19 mouse cellular contexts compared by ENCODE assay signal in genomic region chr6:34938280-34938928, GRCm38 (mm10). TPM values are rescaled to one million over a fixed set of nuclear protein-coding genes. Genes with fewer than 3 reads are reported as not detected.
DNase-seq lines count a peak whose midpoint lies in the region; ATAC-seq and TF ChIP-seq lines count a peak whose summit lies in the region.
"Had no signal": no experiment of that assay in that cellular context is flagged by ENCODE, and none has a peak within 500 bp of the region (broad histone marks: within the 10 kb centered on the region; RNA-seq: fewer than 3 reads in every experiment).

No protein-coding gene starts in this region.

- TF ChIP-seq CTCF in thymus, adult 2 months (IDR thresholded peaks at IDR 0.05; ENCODE audit: borderline replicate concordance, control insufficient read depth, extremely low read depth, insufficient read depth, low read length, poor library complexity) = no peak
- no peak for TF ChIP-seq CTCF in layer of hippocampus, adult 2 months (conservative IDR thresholded peaks at IDR 0.05)

- H3K27ac ChIP-seq in thymus, adult 2 months (ENCODE audit: control insufficient read depth, insufficient read depth, low read length) = peak overlapping the region; percentile 70
- H3K27ac ChIP-seq in layer of hippocampus, adult 2 months = no peak overlapping the region
- H3K27ac ChIP-seq: embryonic facial prominence, embryonic 10.5 days; intestine, embryonic 15.5 days; stomach, embryonic 15.5 days had no signal

- no peak overlapping the region for H3K4me3 ChIP-seq in thymus, adult 2 months (ENCODE audit: control insufficient read depth, insufficient read depth, low read length)
- no peak overlapping the region for H3K4me3 ChIP-seq in layer of hippocampus, adult 2 months
- H3K4me3 ChIP-seq: embryonic facial prominence, embryonic 10.5 days; intestine, embryonic 15.5 days; stomach, embryonic 15.5 days had no signal

- peak; percentile 87 for ATAC-seq in activated CD4-positive, CD25-positive, alpha-beta regulatory T cell, adult 4 months
- ATAC-seq in inflammation-experienced regulatory T-cells, adult 6 months = peak; percentile 87
- ATAC-seq in erythroblast, adult 5-6 weeks (replicated peaks; ENCODE audit: low FRiP score, poor library complexity, severe bottlenecking) = no peak
- ATAC-seq: intestine, embryonic 15.5 days; lung, postnatal 0 days had no signal

- DNase-seq in thymus, adult 2 months = no peak
- no peak for DNase-seq in thymus, postnatal 25 days
- peak; percentile 48 for DNase-seq in splenic B cell, adult 2 months (ENCODE audit: low read depth, low spot score)
- no peak for DNase-seq in layer of hippocampus, adult 2 months (ENCODE audit: low spot score in 2 of 2)
- DNase-seq: adrenal gland, adult 8-10 months; cerebellum, postnatal 14 days; heart, postnatal 4 days; kidney, postnatal 25 days; left cerebral cortex, postnatal 4 days; right cerebral cortex, postnatal 4 days had no signal

- TF ChIP-seq POLR2A in thymus, adult 2 months (IDR thresholded peaks at IDR 0.05; ENCODE audit: control insufficient read depth, extremely low read depth, insufficient read depth, low read length, poor library complexity) = no peak

- peaks cover 56% of the 10 kb centered on the region for H3K4me1 ChIP-seq in thymus, adult 2 months (replicated peaks; ENCODE audit: control insufficient read depth, insufficient read depth, low read length)
- H3K4me1 ChIP-seq: intestine, embryonic 15.5 days; stomach, embryonic 15.5 days had no signal

- no peaks in the 10 kb centered on the region for H3K36me3 ChIP-seq in thymus, adult 2 months (ENCODE audit: control insufficient read depth, insufficient read depth, low read length)
- H3K36me3 ChIP-seq in splenic B cell, adult 2 months (ENCODE audit: control insufficient read depth, insufficient read depth, low read length, poor library complexity, severe bottlenecking) = no peaks in the 10 kb centered on the region
- H3K36me3 ChIP-seq: embryonic facial prominence, embryonic 10.5 days; intestine, embryonic 15.5 days; stomach, embryonic 15.5 days had no signal

- WGBS in thymus, adult 2 months = 35% methylated on average over 7 of the region's 7 CpGs

- H3K27me3 ChIP-seq in thymus, adult 2 months (ENCODE audit: control insufficient read depth, insufficient read depth, low read length) = no peaks in the 10 kb centered on the region
- H3K27me3 ChIP-seq in splenic B cell, adult 2 months (ENCODE audit: control insufficient read depth, insufficient read depth, low read length, poor library complexity, severe bottlenecking) = no peaks in the 10 kb centered on the region
- H3K27me3 ChIP-seq: intestine, embryonic 15.5 days; stomach, embryonic 15.5 days had no signal

RNA-seq across cellular contexts. Expression of gene Stra8, which starts 18.4 kb away (rescaled TPM):
- 0.10 and 0.40 TPM in 2 replicates for polyA plus RNA-seq in thymus, adult 2 months (2012; rRNA removed)
- polyA plus RNA-seq in activated CD4-positive, CD25-positive, alpha-beta regulatory T cell, adult 4 months (2017; shearing (Covaris generic)) = under 1 TPM in 1 of 2 experiments, not detected in 1; 0.28 TPM
- not detected for polyA plus RNA-seq in inflammation-experienced regulatory T-cells, adult 6 months (2017; shearing (Covaris generic))
- total RNA-seq in layer of hippocampus, adult 2 months (2021) = not detected
- not detected in 2 replicates for total RNA-seq in erythroblast, adult 5-6 weeks (2015; ENCODE audit: low replicate concordance)
- not detected in 2 replicates for total RNA-seq in erythroblast, adult 5-6 weeks (2017; ENCODE audit: low replicate concordance)
- total RNA-seq: adrenal gland, adult 8-10 months; heart, postnatal 4 days; layer of hippocampus, postnatal 14 days; left cerebral cortex, postnatal 4 days had no signal
- polyA plus RNA-seq: intestine, embryonic 15.5 days; midbrain, embryonic 11.5 days; stomach, embryonic 15.5 days had no signal

RNA-seq across cellular contexts. Expression of gene Wdr91, which starts 27.7 kb away (rescaled TPM):
- 58.4 and 60.2 TPM in 2 replicates for polyA plus RNA-seq in thymus, adult 2 months (2012; rRNA removed)
- polyA plus RNA-seq in activated CD4-positive, CD25-positive, alpha-beta regulatory T cell, adult 4 months (2017; shearing (Covaris generic)) = 10 to 100 TPM; 17.8 to 22.1 TPM
- 10 to 100 TPM; 15.2 to 23.5 (median 19.1) TPM for polyA plus RNA-seq in inflammation-experienced regulatory T-cells, adult 6 months (2017; shearing (Covaris generic))
- 10 to 100 TPM; 34.9 to 37.9 TPM for total RNA-seq in layer of hippocampus, adult 2 months (2021)
- 35.7 and 37.4 TPM in 2 replicates for total RNA-seq in erythroblast, adult 5-6 weeks (2015; ENCODE audit: low replicate concordance)
- 53.2 and 72.1 TPM in 2 replicates for total RNA-seq in erythroblast, adult 5-6 weeks (2017; ENCODE audit: low replicate concordance)

RNA-seq across cellular contexts. Expression of gene Slc23a4, which starts 49.8 kb away (rescaled TPM):
- 8.1 and 11.1 TPM in 2 replicates for polyA plus RNA-seq in thymus, adult 2 months (2012; rRNA removed)
- under 1 TPM; 0.43 to 0.63 TPM for polyA plus RNA-seq in activated CD4-positive, CD25-positive, alpha-beta regulatory T cell, adult 4 months (2017; shearing (Covaris generic))
- under 1 TPM in 1 of 3 experiments, not detected in 2; 0.59 TPM for polyA plus RNA-seq in inflammation-experienced regulatory T-cells, adult 6 months (2017; shearing (Covaris generic))
- 1 to 10 TPM in 1 of 2 experiments, under 1 TPM in 1; 0.88 to 1.2 TPM for total RNA-seq in layer of hippocampus, adult 2 months (2021)
- total RNA-seq in erythroblast, adult 5-6 weeks (2015; ENCODE audit: low replicate concordance) = not detected in 2 replicates
- 0.26 TPM in 1 of 2 replicates, not detected in the other for total RNA-seq in erythroblast, adult 5-6 weeks (2017; ENCODE audit: low replicate concordance)
